Comparison of ENCODE assay signal across 12 mouse cellular contexts in genomic region chr16:31135519-31135918, GRCm38 (mm10). TPM values are rescaled to one million over a fixed set of nuclear protein-coding genes. Genes with fewer than 3 reads are reported as not detected.
DNase-seq lines count a peak whose midpoint lies in the region; ATAC-seq lines count a peak whose summit lies in the region.
"Had no signal": no experiment of that assay in that cellular context is flagged by ENCODE, and none has a peak within 500 bp of the region (broad histone marks: within the 10 kb centered on the region; RNA-seq: fewer than 3 reads in every experiment).

No protein-coding gene starts in this region.

- DNase-seq in hindbrain, embryonic 11.5 days (ENCODE audit: low spot score) = no peak
- peak; percentile 50 for DNase-seq in retina, postnatal 1 day
- no peak for DNase-seq in retina, embryonic 14.5 days (ENCODE audit: low spot score)
- peak; percentile 34 for DNase-seq in limb, embryonic 11.5 days (ENCODE audit: low spot score)
- DNase-seq in liver = no peak
- DNase-seq in urinary bladder, adult 2 months (ENCODE audit: low spot score) = no peak
- DNase-seq: cerebellum, adult 9-11 months; kidney, postnatal 10 days; layer of hippocampus, postnatal 36 days had no signal

- H3K4me3 ChIP-seq in hindbrain, embryonic 12.5 days = no peak overlapping the region
- H3K4me3 ChIP-seq in hindbrain, embryonic 11.5 days (ENCODE audit: low read depth, low read length) = no peak overlapping the region
- H3K4me3 ChIP-seq in limb, embryonic 11.5 days (ENCODE audit: low read depth, low read length) = no peak overlapping the region
- H3K4me3 ChIP-seq: liver, embryonic 15.5 days had no signal

- no peak overlapping the region for H3K9ac ChIP-seq in hindbrain, embryonic 12.5 days
- no peak overlapping the region for H3K9ac ChIP-seq in hindbrain, embryonic 11.5 days (ENCODE audit: low read depth, low read length)
- H3K9ac ChIP-seq in limb, embryonic 11.5 days (ENCODE audit: low read length) = no peak overlapping the region
- H3K9ac ChIP-seq: liver, embryonic 15.5 days had no signal

- peaks cover 7% of the 10 kb centered on the region; the same call in 1 of the 2 replicates for H3K4me1 ChIP-seq in hindbrain, embryonic 12.5 days
- no peaks in the 10 kb centered on the region for H3K4me1 ChIP-seq in hindbrain, embryonic 11.5 days (replicated peaks; ENCODE audit: control insufficient read depth, insufficient read depth, low read length)
- H3K4me1 ChIP-seq in limb, embryonic 11.5 days (ENCODE audit: control insufficient read depth, insufficient read depth, low read length) = peaks cover 12% of the 10 kb centered on the region
- H3K4me1 ChIP-seq: liver, embryonic 15.5 days had no signal

- no peaks in the 10 kb centered on the region for H3K9me3 ChIP-seq in hindbrain, embryonic 12.5 days (replicated peaks)
- no peaks in the 10 kb centered on the region for H3K9me3 ChIP-seq in hindbrain, embryonic 11.5 days (ENCODE audit: control insufficient read depth, low read length)
- H3K9me3 ChIP-seq in limb, embryonic 11.5 days (ENCODE audit: control insufficient read depth, low read length) = no peaks in the 10 kb centered on the region
- H3K9me3 ChIP-seq: liver, embryonic 15.5 days had no signal

- no peak for ATAC-seq in hindbrain, embryonic 12.5 days (ENCODE audit: low FRiP score)
- no peak for ATAC-seq in hindbrain, embryonic 11.5 days (ENCODE audit: low FRiP score)
- no peak for ATAC-seq in limb, embryonic 11.5 days (ENCODE audit: insufficient number of reproducible peaks, low FRiP score, low TSS enrichment, low read depth)
- ATAC-seq in erythroid progenitor cell, adult 5-6 weeks (replicated peaks; ENCODE audit: low FRiP score, poor library complexity, severe bottlenecking) = no peak

- no peak overlapping the region for H3K4me2 ChIP-seq in hindbrain, embryonic 12.5 days (replicated peaks)
- no peak overlapping the region for H3K4me2 ChIP-seq in hindbrain, embryonic 11.5 days (replicated peaks; ENCODE audit: low read depth, low read length)
- H3K4me2 ChIP-seq in limb, embryonic 11.5 days (ENCODE audit: low read depth, severe bottlenecking) = no peak overlapping the region
- H3K4me2 ChIP-seq: liver, embryonic 15.5 days had no signal

- WGBS in hindbrain, embryonic 12.5 days = 54% methylated on average over 8 of the region's 8 CpGs
- 62% methylated on average over 8 of the region's 8 CpGs for WGBS in hindbrain, embryonic 11.5 days
- WGBS in limb, embryonic 11.5 days = 58% methylated on average over 8 of the region's 8 CpGs

- H3K27me3 ChIP-seq in hindbrain, embryonic 12.5 days = no peaks in the 10 kb centered on the region
- H3K27me3 ChIP-seq in hindbrain, embryonic 11.5 days (ENCODE audit: control insufficient read depth, insufficient read depth, low read length) = no peaks in the 10 kb centered on the region
- H3K27me3 ChIP-seq in limb, embryonic 11.5 days (ENCODE audit: control insufficient read depth, insufficient read depth, low read length) = no peaks in the 10 kb centered on the region
- H3K27me3 ChIP-seq: liver, embryonic 15.5 days had no signal

- peak overlapping the region; percentile 67 for H3K27ac ChIP-seq in hindbrain, embryonic 12.5 days
- H3K27ac ChIP-seq in hindbrain, embryonic 11.5 days (ENCODE audit: low read depth, low read length) = no peak overlapping the region
- no peak overlapping the region; the same call in 1 of the 2 replicates for H3K27ac ChIP-seq in limb, embryonic 11.5 days (replicated peaks; ENCODE audit: low read depth, low read length)
- H3K27ac ChIP-seq: liver, embryonic 15.5 days had no signal

- H3K36me3 ChIP-seq in hindbrain, embryonic 12.5 days = peaks cover 14% of the 10 kb centered on the region
- H3K36me3 ChIP-seq in hindbrain, embryonic 11.5 days (ENCODE audit: control insufficient read depth, insufficient read depth, low read length) = no peaks in the 10 kb centered on the region
- H3K36me3 ChIP-seq in limb, embryonic 11.5 days (ENCODE audit: control insufficient read depth, insufficient read depth, low read length) = no peaks in the 10 kb centered on the region

RNA-seq across cellular contexts. Expression of gene Xxylt1, which starts 54.3 kb away (rescaled TPM):
- polyA plus RNA-seq in hindbrain, embryonic 12.5 days (2016; fragmentation: Nextera tagmentation; extraction: Ambion mirVana) = 16.8 and 17.9 TPM in 2 replicates
- polyA plus RNA-seq in hindbrain, embryonic 11.5 days (2014; fragmentation: Nextera tagmentation; extraction: Ambion mirVana) = 11.3 and 11.6 TPM in 2 replicates
- 16.2 and 19.4 TPM in 2 replicates for polyA plus RNA-seq in limb, embryonic 11.5 days (2014; fragmentation: Nextera tagmentation; extraction: Ambion mirVana)
- 5.9 and 6.1 TPM in 2 replicates for total RNA-seq in erythroid progenitor cell, adult 5-6 weeks (2015; ENCODE audit: low replicate concordance)
- total RNA-seq in erythroid progenitor cell, adult 5-6 weeks (2017; ENCODE audit: low replicate concordance) = 0.90 and 4.2 TPM in 2 replicates
- polyA plus RNA-seq in urinary bladder, adult 2 months (2012; rRNA removed) = 12.3 and 13.6 TPM in 2 replicates

Comparison
In these comparisons a context has a peak if more than half of its experiments do, and no peak if none do; other contexts are left out.
1. DNase-seq: peak in retina, postnatal 1 day (single experiment) and limb, embryonic 11.5 days (single experiment); none in hindbrain, embryonic 11.5 days (single experiment), retina, embryonic 14.5 days (single experiment), liver (single experiment) and urinary bladder, adult 2 months (single experiment).